Mouse (Mus musculus): ENCODE results near the gene Creb3l2. TPM values are rescaled to one million over a fixed set of nuclear protein-coding genes. Genes with fewer than 3 reads are reported as not detected.

The Creb3l2 gene
- total RNA-seq, 2 experiments from 2014 or later = 5.7 to 6.3 TPM

DNA sequence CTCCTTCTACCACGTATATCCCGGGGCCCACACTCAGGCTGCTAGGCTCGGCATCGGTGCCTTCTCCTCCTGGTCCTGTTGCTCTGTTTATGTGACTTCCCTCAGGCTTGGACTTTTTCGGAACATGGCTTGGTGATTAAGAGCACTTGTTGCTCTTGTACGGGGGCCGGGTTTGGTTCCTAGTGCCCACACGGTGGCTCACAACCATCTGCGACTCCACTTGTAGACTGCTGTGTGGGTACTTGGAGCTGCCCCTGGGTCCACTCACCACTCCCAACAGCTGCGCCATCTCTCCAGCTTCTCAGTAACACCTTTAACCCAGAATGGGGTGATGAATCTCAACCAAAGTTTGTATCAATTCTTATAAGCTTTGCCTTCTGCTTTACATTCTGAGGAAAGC is 27.4 kb downstream of the Creb3l2 start:
- intact Hi-C loops (cut with DNase I) = no loop called here
- DNase-seq = no peak

- intact Hi-C loops (cut with DNase I) = no loop called here
- DNase-seq = no peak
Measured at GRCm38 (mm10) chr6:37411696-37412095, 30.2 kb downstream of the Creb3l2 start.

DNA sequence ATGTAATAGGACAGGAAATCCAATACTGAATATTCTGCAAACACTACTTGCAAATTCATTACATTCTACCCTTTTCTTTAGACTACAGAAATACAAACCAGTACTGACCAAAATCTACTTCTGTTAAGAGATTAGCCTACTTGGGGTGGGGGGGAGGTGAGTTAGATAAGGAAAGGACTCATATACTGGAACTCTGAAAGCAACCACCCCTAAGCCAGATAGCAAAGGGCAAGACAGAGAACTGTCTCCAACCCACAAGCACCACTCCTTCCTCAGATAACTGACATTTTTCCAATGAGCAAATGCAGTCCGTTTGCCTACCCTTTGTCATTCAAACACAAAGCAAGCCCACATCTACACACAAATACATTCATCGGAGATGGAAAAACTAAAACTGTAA is 32.1 kb downstream of the Creb3l2 start:
- intact Hi-C loops (cut with DNase I) = no loop called here
- DNase-seq = no peak

GRCm38 (mm10) chr6:37407876-37408275 is 34.1 kb downstream of the Creb3l2 start:
- no peak for DNase-seq
- intact Hi-C loops (cut with DNase I) = no loop called here

DNA sequence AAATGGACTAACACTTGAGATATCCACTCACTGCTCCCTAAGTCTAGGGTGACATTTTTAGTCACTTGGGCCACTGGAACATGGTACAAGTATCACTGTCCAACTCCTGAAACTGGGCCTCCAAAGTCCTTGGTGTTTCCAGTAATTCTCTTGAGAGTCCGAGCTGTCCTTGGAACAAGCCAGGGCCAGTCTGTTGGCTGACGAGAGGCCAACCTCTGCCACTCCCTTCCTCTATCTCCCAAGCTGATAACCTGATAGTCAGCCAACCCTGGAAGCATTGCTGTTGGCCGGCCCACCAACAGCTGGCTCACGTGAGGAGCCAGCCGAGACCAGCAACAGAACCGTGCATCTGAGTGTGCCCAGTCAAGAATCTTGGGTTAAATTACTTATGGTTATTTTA is 35.0 kb downstream of the Creb3l2 start:
- intact Hi-C loops (cut with DNase I) = no loop called here
- DNase-seq = no peak

- no peak for DNase-seq
- intact Hi-C loops (cut with DNase I) = no loop called here
Measured at GRCm38 (mm10) chr6:37406018-37406417, 35.9 kb downstream of the Creb3l2 start.

DNA sequence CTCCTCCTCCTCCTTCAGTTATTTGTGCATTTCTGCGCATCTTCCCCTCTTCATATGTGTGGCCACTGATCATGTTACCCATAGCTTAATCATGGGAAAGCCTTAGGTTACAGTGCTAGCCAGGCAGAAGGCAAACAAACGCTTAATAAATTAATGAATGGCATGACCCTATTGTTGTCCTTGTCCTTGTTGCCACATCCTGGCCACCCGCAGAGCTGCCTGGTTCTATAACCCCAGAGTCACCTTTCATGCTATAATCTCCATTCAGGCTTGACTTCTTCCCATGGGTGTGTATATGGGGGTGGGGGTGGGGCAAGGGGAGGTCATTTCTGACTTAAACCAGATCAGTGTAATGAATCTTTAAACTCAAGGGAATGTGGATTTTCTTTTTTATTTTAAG is 37.6 kb downstream of the Creb3l2 start:
- no peak for DNase-seq
- intact Hi-C loops (cut with DNase I) = no loop called here

- no peak for DNase-seq
- intact Hi-C loops (cut with DNase I) = no loop called here
Measured at GRCm38 (mm10) chr6:37401928-37402327, 40.0 kb downstream of the Creb3l2 start.

GRCm38 (mm10) chr6:37400866-37401525 is 41.0 kb downstream of the Creb3l2 start:
- DNase-seq = no peak
- intact Hi-C loops (cut with DNase I) = no loop called here

DNA sequence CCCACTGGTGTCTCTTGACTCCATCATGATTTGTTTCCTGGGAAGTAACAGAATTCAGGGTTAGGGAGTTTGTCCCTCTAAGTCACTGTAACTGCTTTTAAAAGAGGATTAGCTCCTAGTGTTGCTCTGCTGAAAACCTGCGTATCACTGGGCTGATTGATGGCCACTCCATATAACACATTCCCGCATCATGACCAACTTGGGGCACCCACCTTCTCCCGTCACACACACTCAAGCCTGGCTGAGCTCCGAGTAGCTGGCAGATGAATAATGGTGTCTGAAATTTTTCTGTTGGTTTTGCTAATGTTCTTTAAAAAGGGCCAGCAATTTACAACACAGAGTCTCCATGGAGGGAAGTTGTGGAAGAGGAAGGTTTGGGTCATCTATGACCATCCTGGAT is 41.8 kb downstream of the Creb3l2 start:
- intact Hi-C loops (cut with DNase I) = no loop called here
- no peak for DNase-seq

DNA sequence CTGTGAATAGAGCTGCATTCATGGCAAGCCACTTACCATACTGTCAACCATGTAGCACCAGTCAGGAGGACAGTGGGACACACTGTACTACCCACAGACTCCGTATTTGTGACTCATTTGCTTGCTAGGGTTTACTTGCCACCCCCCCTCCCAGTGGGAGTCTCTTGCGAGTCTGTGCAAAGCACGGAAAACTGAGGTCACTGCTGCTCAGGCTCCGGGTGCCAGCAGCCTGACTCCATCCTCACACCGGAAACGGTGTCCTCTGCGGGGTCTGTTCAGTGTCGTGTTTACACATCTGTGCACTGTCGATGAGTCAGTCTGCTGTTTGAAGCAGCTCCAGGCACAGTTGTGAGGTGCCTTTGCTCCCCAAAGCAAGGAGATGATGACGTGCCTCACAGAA is 43.0 kb downstream of the Creb3l2 start:
- intact Hi-C loops (cut with DNase I) = no loop called here
- no peak for DNase-seq

GRCm38 (mm10) chr6:37397973-37398372 is 44.0 kb downstream of the Creb3l2 start:
- intact Hi-C loops (cut with DNase I) = no loop called here
- no peak for DNase-seq

GRCm38 (mm10) chr6:37397254-37397653 is 44.7 kb downstream of the Creb3l2 start:
- intact Hi-C loops (cut with DNase I) = no loop called here
- no peak for DNase-seq

DNA sequence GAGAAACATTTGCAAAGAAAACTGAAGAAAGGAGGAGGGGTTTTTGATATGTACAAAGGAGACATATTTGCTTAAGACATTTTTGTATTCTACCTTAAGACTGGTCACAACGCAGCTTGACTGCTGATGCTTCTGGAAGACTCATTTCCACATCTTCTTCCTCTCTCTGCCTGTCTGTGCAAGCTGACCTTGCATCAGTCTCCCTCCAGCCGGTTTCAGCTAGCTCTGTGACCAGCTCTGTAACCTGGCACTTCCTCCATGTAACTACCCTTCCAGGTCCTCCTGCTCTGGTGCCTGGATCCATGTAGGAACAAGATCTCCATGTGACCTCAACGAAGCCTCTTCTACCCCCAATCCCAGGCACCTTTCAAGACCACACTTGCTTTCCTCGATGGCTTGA is 45.8 kb downstream of the Creb3l2 start:
- intact Hi-C loops (cut with DNase I) = no loop called here
- DNase-seq = no peak

DNA sequence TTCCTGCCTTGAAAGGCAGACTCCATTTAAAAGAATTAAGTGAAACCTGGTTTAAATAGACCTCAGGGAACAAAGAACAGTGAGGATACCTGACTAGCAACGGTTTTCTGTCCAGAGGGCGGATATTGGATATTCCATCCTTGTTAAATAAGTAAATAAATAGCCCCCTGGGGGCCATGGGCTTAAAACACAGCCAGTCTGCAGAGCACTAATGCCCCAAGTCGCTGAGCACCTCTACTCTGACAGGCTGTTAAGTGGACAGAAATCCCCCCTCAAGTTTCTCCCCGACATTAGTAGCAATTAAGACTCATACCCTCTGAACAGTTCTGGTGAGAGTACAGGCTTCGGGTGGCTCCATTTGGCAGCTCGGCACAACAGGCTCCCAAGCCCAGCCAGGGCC is 48.7 kb downstream of the Creb3l2 start:
- intact Hi-C loops (cut with DNase I) = no loop called here
- no peak for DNase-seq

GRCm38 (mm10) chr6:37392262-37392661 is 49.7 kb downstream of the Creb3l2 start:
- no peak for DNase-seq
- intact Hi-C loops (cut with DNase I) = no loop called here

DNA sequence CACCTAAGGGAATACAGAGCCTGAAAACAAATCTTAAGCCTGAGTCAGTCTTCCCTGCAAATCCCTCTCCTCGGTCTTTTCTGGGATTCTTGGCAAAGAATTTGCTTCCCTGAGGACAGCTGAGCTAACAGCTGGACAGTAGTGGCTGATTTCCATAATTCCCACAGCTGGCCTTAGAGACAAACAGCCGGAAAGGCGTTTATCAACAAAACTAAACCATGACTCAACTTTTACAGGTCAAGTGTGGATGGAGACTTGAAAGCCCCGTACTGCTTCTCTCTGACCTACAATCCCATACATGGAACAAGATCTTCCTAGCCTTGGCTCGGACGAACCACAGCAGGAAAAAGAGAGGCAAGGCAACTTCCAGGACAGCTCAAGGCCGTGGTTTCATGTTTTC is 50.6 kb downstream of the Creb3l2 start:
- DNase-seq = no peak
- intact Hi-C loops (cut with DNase I) = no loop called here

DNA sequence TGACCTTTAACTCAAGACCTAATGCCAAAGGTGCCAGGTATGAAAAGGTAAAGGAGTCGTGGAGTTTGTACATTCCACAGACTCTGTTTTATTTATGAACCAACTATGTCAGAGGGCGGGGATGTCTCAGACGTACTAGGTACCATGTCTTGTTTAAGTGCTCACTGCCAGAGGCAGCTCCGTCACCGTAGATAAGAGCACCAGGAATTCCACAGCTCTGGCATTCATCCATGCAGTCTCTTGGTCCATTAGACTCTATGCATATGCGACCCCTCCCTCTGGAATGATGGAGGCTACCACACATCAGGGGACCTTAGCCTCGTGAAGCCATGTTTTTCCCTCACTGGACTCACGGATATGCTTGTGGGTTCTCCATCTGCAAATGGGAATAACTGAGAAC is 53.0 kb downstream of the Creb3l2 start:
- intact Hi-C loops (cut with DNase I) = no loop called here
- no peak for DNase-seq

- no peak for DNase-seq
- intact Hi-C loops (cut with DNase I) = no loop called here
Measured at GRCm38 (mm10) chr6:37388501-37388900, 53.4 kb downstream of the Creb3l2 start.

DNA sequence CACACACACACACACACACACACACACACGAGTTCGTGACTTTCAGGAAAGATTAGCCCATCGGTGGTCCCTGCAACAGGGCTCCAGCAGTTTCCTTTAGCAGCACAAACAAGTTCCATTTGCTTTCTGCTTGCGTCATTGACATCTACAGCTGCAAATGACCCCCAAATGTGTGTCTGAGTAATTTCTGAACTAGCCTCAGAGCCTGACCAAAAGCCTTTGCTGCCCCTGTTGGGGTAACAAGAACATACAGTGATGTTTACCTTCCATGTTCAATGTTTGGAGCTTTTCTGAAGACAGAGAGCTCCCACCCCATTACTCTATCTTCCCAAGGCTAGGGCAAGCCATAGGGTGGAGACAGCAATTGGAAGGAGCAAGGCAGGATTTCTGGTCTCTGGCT is 54.7 kb downstream of the Creb3l2 start:
- intact Hi-C loops (cut with DNase I) = no loop called here
- no peak for DNase-seq

GRCm38 (mm10) chr6:37385602-37386285 is 56.2 kb downstream of the Creb3l2 start:
- intact Hi-C loops (cut with DNase I) = no loop called here
- DNase-seq = no peak

- intact Hi-C loops (cut with DNase I) = no loop called here
- DNase-seq = no peak
Measured at GRCm38 (mm10) chr6:37382761-37383160, 59.2 kb downstream of the Creb3l2 start.
